Mouse (Mus musculus) mature B cell (primary cell): ENCODE measurements around the gene Cdk5rap3.

Source experiments
- in situ Hi-C: fragments of 300-500 bp; cut with MboI; formaldehyde crosslinking; loops from 2 replicates; pipeline ENCODE4 v1.14.3; 2019

The Cdk5rap3 gene

DNA sequence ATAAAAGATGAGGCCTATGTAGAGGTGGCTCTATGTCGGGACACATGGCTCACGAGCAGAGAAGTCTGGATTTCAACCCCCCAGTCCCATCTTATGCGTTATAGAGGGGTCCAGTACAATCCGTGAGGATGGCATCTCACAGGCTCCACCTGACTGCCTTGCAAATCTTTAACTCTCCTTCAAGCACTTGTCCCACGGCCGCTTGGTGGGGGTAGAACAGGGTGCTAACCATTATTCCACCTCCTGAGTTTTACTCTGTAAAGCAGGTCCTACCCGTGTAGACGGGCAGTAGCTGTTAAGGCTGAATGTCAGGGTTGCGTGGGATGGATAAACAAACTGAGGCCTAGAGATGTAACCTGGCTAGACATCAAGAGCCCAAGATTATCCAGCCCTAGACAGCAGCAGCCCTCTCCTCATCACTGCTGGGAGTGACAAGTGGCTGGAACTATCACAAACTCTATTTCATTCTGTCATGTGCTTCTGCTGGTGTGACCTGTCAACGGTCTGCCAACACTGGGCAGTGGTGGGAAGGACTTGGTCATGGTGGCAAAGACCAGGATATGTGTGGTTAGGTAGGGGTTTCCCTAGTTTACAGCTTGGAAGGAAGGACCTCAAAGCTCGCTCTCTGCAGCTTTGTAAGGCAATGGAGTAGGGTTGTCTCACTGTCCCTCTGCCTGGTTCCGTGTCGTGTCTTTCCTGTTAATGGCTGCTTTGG, 17.4 kb upstream of the Cdk5rap3 start:
- in situ Hi-C loops: no loop called here

DNA sequence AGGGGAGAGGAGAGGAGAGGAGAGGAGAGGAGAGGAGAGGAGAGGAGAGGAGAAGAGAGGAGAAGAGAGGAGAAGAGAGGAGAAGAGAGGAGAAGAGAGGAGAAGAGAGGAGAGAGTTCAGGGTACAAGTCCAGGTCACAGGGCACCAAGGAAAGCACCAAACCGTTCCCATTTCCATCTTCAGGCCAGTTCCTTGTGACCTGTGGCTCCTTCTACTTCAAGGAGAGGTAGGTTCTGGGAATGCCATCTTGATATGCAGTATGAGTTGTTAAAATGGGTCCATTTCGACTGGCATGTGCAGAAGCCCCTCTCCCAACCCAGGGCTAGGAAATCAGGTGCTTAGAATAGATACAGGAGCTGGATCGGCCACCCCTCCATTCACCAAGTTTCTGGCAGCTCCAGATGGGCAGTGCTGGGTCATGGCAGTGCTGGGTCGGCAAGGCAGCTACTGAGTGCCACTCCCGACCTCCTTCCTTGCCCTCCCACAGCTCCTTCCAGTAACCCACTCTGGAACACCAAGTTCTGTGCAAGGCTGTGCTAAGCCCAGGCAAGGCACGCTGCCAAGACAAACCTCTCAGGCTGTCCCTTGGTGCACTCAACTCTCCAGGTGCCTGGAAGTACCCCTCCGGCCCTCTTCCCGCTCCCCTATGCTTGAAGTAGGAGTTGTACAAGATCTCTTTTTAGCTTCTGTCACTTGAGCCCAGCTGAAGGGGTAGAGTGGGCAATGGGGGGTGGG, 15.2 kb upstream of the Cdk5rap3 start:
- in situ Hi-C loops: no loop called here

DNA sequence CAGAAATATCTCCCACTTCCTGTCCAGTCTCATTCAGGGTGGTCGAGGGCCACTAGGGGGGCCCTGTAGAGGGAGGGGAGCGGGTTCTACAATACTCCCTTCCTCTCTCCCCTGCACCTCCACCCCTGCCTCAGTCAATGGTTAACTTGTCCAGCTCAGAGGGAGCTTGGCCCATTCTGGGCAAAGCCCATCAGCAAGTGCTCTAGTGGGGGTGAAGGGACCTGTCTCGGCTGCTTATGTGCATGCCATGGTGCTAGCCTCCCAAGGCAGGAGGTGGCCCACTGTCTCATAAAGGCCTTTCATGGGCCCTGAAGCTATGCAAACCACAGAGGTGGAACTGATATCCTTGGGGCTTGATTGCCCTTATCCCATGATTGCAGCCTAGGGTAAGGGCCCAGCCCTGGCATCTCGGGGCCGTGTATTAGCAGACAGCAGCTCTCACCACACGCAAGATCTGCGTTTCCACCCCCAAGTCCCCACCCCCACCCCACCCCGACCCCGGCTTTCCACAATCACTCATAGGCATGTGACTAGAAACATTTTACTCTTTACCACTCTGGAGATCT, 13.6 kb upstream of the Cdk5rap3 start:
- in situ Hi-C loops: no loop called here

DNA sequence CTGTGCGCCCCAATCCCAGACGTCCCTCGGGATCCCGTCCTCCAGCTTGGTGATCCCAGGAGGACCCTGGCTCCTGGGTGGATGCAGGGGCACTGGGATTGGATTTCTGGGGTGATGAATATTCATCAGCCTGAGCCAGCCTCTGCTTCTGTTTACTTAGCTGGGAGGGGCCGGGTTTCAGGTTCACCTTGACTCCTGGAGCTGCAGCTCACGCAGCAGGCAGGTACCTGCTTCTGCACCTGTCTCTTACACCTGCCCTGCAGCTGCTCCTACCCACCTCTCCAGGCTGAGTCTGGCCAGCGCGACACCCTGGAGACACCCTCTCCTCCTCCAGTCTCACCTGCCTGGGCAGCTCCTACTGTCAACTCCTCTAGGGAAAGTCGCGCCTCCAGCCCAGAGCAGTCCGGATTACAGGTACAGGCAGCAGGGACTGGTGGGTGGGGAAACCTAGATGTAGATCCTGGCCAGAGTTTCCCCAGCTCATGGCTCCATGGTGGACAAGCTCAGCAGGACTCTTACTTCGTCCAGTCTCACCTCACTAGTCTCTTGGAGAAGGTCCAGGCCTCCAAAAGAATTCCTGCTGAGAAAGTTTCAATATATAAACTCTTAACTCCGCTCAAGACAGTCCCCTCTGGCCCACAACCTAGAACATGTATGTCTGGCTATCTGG, 12.9 kb upstream of the Cdk5rap3 start:
- in situ Hi-C loops: no loop called here

DNA sequence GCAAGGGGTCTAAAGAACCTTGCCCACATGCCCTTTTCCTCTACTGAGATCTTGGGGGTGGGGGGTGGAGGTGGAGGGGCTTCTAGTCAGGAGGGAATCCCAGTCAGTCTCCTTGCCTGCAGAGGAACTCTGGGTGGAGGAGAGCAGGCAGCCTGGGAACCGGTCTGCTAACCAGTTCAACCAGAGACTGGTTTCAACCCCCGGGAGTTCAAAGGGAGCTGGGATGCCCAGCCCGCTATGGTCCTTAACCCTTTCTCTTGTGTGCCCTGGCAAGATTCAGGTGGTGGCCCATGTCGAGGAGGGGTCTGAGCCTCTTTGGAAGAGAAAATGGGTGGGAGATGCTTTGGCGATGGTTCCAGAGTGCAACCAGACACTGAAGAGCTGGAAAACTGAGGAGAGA, 12.4 kb upstream of the Cdk5rap3 start:
- in situ Hi-C loops: no loop called here

DNA sequence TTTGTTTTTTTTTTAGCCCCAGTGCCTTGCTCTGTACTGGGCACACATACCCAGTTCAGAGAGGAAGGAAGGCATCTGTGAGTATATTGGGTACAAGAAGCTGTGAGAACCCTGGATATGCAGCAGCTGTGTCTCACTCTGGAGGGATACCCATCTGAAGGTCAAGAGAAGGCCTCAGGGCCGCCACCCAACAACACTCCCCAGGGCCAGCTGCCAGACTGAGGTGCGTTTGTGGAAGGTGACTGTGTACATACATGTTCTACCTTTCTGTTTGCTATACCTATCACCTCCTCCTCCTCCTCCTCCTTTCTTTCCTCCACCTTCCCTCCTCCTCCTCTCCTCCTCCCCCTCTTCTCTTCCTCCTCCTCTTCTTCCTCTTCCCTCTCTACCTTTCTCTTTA, 11.8 kb upstream of the Cdk5rap3 start, which contains the start of gene Prr15l:
Gene Prr15l (plus strand): TSS at position 17 of the 400 bp plus-strand sequence.
- in situ Hi-C loops: no loop called here

DNA sequence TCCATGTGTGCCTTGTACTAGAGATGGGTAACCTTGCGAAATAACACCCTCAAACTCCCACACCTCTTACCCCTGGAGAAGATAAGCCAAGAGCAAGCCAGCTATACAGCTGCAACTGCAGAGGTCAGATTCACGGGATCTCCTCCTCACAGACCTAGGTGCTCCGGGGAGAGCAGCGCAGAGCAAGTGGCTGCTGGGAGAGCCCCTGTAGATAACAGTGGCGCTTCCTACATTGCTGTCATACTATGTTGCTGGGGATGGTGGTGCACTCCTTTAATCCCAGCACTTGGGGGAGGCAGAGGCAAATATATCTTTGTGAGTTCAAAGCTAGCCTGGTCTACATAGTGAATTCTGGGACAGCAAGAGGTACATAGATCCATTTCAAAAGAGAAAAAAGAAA, 10.3 kb upstream of the Cdk5rap3 start:
- in situ Hi-C loops: no loop called here

DNA sequence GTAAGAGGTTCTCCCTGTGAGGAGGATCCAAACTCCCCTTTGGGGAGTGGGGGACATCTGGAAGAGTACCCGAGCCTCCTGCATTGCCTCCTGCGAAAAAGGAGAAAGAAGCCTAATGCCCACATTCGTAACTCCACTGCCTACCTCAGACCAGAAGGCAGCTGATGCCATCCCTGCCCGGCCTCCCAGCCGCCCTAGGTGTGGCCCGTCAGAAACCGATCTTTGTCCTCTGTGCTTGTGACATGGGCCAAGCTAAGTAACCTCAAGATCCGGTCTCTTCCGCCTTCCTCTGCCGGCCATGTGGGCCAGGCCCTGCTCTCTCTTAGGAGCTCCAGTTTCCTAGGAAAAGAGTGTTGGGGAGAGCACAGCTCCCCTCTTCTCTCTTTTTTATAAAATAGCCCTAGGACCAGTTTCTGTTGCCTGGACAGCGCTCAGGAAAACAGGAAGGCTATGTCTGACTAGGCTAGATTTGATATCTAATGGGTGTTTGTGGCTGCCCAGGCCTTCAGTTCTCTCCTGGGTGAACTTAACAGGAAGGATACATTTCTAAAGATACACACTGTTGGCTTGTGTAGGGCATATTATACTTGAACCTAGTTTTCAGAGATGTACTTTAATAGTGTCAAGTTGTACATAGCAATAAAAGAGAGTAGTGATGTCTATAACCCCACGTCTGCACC, 9.3 kb upstream of the Cdk5rap3 start:
- in situ Hi-C loops: no loop called here

DNA sequence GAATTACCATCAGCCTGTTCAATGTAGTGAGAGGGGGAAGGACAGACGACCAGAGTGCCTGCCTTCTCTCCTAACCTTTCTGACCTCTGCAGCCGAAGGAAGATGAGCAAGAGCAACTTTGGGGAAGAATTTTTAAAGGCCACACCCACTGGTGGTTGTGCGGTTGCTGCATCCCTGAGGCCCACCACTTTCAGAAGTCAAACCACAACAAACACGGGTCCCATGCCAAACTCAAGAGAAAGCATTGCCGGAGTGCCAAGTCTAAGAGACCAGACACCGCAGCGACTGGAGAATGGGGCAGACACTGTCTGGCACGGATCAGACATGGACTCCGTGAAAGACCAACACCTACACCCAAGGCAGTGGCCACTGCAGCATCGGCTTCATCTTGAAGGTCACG, 8.6 kb upstream of the Cdk5rap3 start:
- in situ Hi-C loops: no loop called here

DNA sequence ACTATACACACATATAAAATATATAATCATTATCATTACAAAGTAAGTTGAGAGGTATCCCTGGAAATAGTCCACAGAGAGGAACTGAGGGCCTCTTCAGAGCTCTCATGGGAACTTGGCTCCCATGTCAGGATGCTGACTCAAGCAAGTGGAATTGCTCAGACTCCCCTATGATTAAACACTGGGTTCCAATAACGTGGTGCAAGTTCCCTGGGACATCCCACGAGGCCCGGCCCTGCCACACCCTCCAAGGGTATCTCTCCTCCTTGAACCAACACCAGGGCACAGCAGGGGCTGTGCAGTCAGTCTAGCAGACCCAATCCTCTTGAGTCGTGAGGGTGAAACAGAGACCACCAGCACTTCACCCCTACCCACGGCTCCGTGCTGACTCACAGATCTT, 2.7 kb upstream of the Cdk5rap3 start:
- in situ Hi-C loops: no loop called here

DNA sequence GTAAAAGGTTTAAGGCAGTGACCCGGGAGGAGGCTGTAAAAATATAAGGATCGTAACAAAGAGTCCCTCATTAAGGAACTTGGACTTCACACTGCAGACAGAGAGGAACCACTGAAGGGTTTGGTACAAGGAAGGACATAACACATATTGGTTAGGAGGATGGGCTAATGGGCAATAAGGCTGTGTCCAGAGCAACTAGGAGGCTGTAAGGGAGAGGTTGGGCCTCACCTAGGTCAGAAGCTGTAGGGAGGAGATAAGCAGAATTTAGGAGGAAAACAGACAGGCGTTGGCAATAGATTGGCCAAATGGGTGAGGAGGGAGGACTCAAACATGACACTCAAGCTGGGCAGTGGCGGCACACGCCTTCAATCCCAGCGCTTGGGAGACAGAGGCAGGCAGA, 1.1 kb upstream of the Cdk5rap3 start:
- in situ Hi-C loops: no loop called here

DNA sequence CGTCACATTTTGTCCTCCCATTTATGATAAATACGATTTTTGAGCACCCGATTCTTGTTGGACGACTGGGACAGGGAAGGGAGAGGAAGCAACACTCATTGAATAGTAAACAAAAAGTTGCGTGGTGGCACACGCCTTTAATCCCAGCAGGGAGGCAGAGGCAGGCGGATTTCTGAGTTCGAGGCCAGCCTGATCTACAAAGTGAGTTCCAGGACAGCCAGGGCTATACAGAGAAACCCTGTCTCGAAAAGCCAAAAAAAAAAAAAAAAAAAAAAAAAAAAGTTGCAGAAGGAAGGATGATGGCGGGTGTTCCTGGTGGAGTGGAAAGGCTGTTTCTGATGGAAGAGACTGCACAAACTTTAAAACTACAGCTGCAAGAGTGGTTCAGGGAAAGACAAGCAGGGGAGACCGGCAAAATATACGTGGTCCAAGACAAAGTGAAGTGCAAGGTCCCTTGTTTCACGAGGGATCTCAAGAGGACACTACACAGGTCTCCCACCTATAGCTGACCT, 645 bp upstream of the Cdk5rap3 start:
- in situ Hi-C loops: no loop called here

DNA sequence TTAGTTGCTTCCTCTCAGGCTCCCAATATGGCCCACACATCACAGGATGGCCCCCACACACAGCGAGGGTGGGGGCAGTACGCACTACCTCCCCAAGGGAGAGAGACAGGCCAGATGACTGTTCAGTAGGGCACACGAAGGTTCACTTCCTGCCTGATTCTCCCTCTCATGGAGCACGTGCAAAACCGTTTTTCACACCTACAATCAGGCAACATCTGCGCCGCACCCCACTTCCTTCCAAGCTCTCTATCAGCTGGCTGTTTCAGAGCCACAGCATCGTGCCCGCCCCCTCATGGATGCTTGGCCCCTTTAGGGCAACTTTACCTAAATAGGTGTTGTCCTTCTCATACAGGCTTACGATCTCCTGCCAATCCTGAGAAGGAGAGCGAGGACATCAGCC, 3.6 kb downstream of the Cdk5rap3 start:
- in situ Hi-C loops: no loop called here

DNA sequence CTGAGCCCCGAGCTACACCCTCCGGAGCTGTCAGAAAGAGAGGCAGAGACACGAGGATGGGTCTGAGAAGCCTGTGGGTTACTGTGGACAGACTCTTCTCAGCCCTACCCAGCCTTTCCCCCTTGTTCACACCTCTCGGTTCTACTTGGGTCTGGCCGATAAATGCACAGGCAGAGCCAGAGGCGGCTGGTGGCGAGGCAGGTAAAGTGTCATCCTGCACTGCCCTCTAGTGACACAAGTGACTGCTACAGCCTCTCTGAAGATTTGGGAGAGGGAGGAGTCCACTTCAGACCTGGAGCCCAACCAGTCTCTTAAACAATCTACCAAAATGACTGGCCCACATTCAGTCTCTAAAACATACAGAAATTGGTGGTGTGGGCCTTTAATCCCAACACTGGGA, 6.3 kb downstream of the Cdk5rap3 start:
- in situ Hi-C loops: no loop called here

DNA sequence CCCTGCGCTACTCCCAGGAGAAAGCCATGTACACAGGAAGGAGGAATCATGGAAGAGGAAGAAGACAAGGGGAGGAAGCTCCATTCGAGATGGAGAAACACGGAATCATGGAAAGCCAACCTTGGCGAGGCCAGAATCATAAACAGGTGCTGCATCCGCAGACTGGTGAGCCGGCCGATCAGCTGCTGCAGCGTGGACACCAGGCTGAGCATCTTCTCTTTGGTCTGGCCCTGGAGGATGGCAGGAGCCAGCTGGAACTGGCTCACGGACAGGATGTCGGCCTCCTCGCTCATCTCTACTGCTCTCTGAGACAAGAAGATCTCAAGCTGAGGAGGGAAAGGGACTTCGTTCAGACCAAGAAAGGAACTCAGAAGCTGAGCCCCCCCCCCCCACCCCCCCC, 7.7 kb downstream of the Cdk5rap3 start:
- in situ Hi-C loops: no loop called here

DNA sequence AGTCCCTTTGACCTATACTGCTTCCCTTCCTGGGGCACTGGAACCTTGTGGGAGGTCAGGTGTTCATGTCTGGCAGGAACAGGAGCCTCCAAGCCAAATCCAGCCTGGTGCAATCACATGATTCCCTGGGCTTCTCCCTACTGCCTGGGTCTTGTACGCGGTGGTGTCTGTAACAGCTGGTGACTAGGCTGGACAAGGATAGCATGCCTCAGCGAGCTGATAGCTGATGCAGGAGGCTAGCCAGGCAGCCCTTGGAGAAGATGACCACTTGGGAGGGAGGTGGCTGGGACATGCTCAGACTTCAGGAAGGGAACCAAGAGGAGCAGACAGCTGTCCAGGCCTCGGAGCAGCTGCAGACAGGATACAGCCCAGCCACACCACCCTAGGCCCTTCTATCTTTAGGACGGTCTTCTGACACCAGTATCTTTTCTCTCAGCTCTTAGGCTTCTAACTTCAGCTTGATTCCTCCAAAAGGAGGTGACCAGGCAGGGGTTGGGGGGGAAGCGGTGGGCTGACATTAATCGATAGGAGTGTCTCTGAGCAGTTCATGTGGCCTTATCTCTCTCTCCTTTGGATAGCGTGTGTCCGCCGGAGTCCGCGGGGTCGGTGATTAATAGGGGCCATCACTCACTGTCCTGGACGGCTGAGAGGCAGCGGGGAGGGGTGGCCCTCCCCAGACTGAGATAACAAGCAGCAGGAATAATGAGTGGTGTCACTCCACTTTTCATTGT, 9.7 kb downstream of the Cdk5rap3 start:
- in situ Hi-C loops: no loop called here

DNA sequence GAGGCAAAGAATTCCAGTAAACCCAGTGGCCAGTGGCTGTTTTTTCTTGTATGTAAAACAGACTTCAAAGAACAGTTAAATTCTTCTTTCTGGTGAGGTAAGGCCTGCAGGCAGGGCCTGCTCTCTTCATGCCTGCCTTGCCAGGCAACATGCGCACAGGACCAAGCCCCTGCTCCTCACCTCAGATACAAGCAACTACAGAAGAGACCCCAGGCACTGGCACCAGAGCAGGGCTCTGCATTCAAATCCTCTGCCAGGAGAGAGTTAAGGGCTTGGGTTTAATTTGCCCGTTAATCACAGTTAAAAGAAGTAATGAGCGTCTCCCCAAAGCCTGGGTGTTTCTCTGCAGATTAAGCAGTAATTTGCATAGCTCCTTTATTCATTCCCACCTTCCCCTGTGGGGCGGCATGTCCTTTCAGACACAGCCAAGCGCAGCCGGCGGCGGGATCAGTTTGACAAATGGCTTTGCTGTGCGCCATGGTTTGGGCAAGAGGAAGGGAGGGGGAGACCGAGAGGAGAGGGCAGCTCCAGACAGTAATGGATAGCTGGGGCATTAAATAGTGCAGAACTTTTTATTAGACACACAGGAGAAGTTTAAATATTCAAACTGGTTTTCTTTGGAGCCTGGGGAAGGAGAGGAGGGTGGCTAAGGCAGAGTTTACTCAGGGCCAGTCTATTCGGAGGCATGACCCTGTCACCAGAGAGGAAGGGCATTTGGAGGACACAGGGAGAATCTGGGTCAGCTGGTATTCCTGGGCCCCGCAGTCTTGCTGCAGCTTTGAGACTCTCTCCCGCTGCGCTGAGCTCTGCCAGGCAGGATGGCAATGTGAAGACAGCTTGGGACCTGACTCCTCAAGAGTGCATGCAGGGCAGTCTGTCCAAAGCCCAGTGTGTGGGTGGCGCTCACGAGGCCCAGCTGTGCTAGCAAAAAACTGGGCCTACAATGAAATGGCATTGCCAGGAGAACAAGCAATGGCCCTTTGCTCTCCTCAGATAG, 13.4 kb downstream of the Cdk5rap3 start:
- in situ Hi-C loops: no loop called here

DNA sequence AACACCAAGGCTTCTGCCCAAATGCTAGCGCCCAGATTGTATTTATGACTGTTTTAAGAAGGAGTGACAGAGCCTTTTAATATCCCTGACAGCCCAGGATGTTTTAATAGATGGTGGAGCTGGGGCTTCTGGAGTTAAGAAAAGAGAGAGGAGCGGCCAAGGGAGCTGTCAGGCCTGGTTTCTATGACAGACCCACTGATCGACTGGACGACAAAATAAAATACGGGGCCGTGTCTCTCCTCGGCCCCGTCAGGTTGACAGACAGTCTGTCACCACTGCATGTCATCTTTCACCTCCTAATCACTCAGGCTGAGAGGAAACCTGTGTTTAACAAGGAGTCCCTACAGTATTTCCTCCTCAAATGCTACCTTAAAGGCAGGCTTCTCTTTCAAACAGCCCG, 15.0 kb downstream of the Cdk5rap3 start:
- in situ Hi-C loops: no loop called here

DNA sequence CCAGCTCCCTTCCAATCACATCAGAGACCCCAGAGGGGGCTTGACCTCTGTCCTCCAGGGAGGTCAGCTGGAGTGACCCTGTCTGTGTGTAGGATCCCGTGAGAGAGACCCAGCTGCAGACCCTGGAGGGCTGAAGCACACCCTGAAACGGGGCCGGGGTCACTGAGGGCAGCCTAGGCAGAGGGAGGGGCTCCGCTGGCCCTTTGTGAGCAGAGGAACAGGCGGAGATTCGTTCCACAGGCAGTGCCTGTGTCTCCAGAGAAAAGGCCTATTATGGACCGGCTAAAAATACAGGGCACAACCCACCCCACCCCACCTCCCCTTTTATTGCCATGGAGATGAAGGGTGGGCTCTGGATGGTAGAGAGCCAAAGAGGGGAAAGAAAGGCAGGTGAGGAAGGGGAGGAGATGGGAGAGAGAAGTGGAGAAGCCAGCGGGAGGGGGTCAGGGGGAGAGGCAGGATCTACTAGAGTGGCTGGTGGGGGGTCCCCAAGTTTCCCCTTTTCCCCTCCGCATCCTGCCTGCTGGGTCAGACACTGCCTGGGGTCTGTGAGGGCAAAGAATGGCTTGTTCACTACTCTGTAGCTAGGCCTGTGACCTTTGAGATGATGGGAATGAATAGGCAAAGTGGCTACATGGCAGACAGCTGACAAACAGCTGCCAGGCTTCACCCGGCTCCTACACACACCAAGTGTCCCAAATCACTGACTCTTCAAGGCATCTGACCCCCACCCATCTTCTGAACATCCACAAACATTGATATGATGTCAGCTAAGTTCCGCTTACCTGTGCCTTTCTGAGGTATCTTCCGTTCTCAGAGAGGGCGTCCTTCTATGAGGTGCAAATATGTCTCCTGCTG, 16.6 kb downstream of the Cdk5rap3 start:
- in situ Hi-C loops: no loop called here
